Mouse (Mus musculus) C2C12 (cell line): ENCODE measurements around the gene Fbxo22. TPM values are rescaled to one million over a fixed set of nuclear protein-coding genes. Genes with fewer than 3 reads are reported as not detected.
A peak's percentile ranks its signal among the peaks of the same experiment; 100 is the strongest.

Experiments used
- H3K27me3 ChIP-seq: one replicate; pipeline ENCODE4 v1.6.1; 2011; ENCODE audit not compliant: control insufficient read depth, insufficient read depth, insufficient read length
- H3K36me3 ChIP-seq: one replicate; pipeline ENCODE4 v1.6.1; 2011; ENCODE audit not compliant: control insufficient read depth, insufficient read depth
- H3K4me3 ChIP-seq: one replicate; pipeline ENCODE4 v1.5.1; 2011; ENCODE audit warnings: mild to moderate bottlenecking, control low read depth; ENCODE audit not compliant: poor library complexity, insufficient read depth, severe bottlenecking
- H3K79me2 ChIP-seq: one replicate; pipeline ENCODE4 v1.6.1; 2011; ENCODE audit not compliant: control insufficient read depth, insufficient read depth
- H3K79me3 ChIP-seq: one replicate; pipeline ENCODE4 v1.6.1; 2011; ENCODE audit warnings: low read depth, control low read depth
- H3ac ChIP-seq: one replicate; pipeline ENCODE3; 2011; ENCODE audit warnings: low read depth; ENCODE audit not compliant: control insufficient read depth, insufficient read length
- CEBPB ChIP-seq: IDR thresholded peaks from one replicate; pipeline ENCODE4 v1.6.1; 2011; ENCODE audit warnings: low read depth, mild to moderate bottlenecking, control low read depth, moderate library complexity
- CTCF ChIP-seq: IDR thresholded peaks from one replicate; pipeline ENCODE4 v1.5.1; 2011; ENCODE audit not compliant: control insufficient read depth, insufficient read depth, insufficient read length
- FOSL1 ChIP-seq: IDR thresholded peaks from one replicate; pipeline ENCODE4 v1.8.0; 2011; ENCODE audit warnings: mild to moderate bottlenecking, low read length; ENCODE audit not compliant: poor library complexity, insufficient read depth, severe bottlenecking
- MAX ChIP-seq: IDR thresholded peaks from one replicate; pipeline ENCODE4 v1.6.1; 2011; ENCODE audit warnings: mild to moderate bottlenecking, control low read depth
- MYOD1 ChIP-seq: IDR thresholded peaks from one replicate; pipeline ENCODE4 v1.6.1; 2011; ENCODE audit warnings: low read depth; ENCODE audit not compliant: control insufficient read depth, insufficient read length
- MYOG ChIP-seq: IDR thresholded peaks from one replicate; pipeline ENCODE4 v1.6.1; 2011; ENCODE audit not compliant: control insufficient read depth, insufficient read length; ENCODE audit errors: extremely low read depth
- USF1 ChIP-seq: IDR thresholded peaks from one replicate; pipeline ENCODE4 v1.6.1; 2011; ENCODE audit warnings: low read depth, mild to moderate bottlenecking, control low read depth, moderate library complexity
- polyA plus RNA-seq: library from polyadenylated mRNA; unstranded; fragments of >200 nt; fragmentation: generic; extraction: Trizol; gene quantifications from one replicate; pipeline ENCODE4 v1.2.1, GENCODE M21; 2012; ENCODE audit warnings: missing spikeins

Gene Fbxo22
- polyA plus RNA-seq, 1 experiment: 26.5 TPM

DNA sequence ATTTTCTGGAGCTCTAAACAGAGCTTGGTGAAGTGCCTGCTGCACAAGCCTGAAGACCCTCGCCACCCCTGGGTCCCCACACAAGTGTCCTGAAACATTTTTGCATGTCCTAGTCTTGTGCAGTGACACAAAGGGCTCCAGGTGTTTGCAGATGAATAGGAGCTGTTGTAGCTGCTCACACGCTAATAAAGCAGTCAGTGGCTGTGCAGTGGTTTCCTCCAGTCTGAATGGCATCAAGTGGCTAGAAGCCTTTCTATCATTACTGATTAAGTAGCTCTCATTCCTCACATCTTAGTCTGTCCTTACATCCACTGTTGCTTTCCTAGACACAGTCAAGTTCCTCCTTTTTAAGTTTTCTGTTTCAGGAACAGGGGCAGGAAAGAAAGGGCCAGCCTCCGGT, 6.9 kb downstream of the Fbxo22 start:
- Histone ChIP-seq H3K36me3 (peaks cover 56% of the 10 kb centered on the region), H3ac (no peak overlapping the region), H3K27me3 (no peaks in the 10 kb centered on the region), H3K79me3 (peaks cover 5% of the 10 kb centered on the region), H3K79me2 (peaks cover 15% of the 10 kb centered on the region), H3K4me3 (no peak overlapping the region)
- TF ChIP-seq MYOD1: no peak
- TF ChIP-seq MYOG: no peak
- TF ChIP-seq MAX: no peak
- TF ChIP-seq CEBPB: no peak
- TF ChIP-seq FOSL1: no peak
- no peak for TF ChIP-seq USF1
- no peak for TF ChIP-seq CTCF

DNA sequence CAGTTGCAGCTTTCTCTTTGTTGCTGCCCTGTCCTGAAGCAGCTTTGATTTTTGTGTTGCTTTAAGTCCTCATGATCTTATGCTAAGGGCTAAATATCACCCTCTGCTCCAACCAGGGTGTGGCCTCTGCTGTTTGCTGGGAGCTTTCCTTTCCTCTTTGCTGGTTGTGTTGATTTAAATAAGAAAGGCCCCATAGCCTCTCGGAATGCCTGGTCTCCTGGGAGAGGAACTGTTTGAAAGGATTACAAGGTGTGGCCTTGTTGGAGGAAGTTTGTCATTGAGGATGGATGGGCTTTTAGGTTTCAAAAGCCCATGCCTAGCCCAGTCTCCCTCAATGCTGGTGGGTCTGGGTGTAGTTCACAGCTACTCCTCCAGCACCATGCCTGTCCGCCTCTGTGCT, 7.4 kb downstream of the Fbxo22 start:
- Histone ChIP-seq H3K36me3 (peaks cover 56% of the 10 kb centered on the region), H3K4me3 (no peak overlapping the region), H3ac (no peak overlapping the region), H3K27me3 (no peaks in the 10 kb centered on the region), H3K79me2 (peaks cover 11% of the 10 kb centered on the region), H3K79me3 (peaks cover 3% of the 10 kb centered on the region)
- TF ChIP-seq FOSL1 (no peak), MYOD1 (no peak), CTCF (no peak), CEBPB (no peak), USF1 (no peak), MAX (no peak), MYOG (no peak)

DNA sequence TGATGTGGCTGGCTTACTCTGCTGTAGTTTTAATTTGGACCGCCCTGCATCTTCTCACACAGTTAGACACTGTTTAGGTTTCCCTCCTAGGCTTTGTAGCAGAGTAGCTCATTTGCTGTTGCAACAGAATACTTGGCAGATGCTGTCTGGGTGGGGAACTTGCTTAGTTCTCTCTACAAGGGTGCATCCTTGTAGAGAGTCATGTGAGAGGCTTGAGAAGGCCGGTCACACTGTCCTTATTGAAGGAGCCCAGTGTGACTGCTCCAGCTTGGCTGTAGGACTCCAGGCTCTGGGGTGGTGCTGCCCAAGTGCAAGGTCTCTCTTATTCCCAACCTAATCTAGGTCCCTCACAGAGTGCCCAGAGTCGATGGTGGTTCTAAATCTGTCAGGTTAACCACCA, 8.7 kb downstream of the Fbxo22 start:
- Histone ChIP-seq H3K36me3 (peaks cover 68% of the 10 kb centered on the region), H3K79me3 (no peaks in the 10 kb centered on the region), H3K79me2 (no peaks in the 10 kb centered on the region), H3K27me3 (no peaks in the 10 kb centered on the region), H3ac (no peak overlapping the region), H3K4me3 (no peak overlapping the region)
- no peak for TF ChIP-seq MYOD1
- no peak for TF ChIP-seq CTCF
- TF ChIP-seq FOSL1: no peak
- TF ChIP-seq CEBPB: no peak

DNA sequence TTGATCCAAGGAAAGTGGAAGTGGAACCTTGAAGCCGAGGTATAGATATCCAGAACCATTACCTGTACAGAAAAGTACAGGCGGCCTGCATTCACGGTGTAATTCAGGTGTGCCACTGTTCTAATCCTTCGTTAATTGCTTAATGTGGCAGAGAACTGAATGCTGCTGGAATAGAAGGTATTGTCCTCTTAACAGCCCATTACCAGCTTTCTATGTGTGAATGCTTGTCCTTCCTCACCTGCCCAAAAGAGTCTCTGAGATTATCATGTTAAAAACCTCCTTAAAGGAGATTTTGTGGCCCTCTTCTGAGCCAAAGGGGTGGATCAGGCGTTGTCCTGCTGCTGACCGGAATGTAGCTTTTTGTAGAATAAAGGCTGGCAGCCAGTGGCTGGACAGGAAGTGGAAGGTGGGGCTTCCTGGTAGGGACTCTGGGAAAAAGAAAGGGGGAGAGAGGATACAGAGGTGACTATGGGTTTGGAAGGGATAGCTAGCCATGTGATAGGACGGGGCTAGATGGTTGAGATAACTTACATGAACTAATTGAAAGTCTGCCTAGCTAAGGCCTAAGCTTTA, 16.5 kb downstream of the Fbxo22 start:
- H3K79me3 ChIP-seq: no peaks in the 10 kb centered on the region
- no peak overlapping the region for H3ac ChIP-seq
- no peak overlapping the region for H3K4me3 ChIP-seq
- TF ChIP-seq CEBPB (no peak), MYOD1 (no peak), CTCF (no peak), MYOG (no peak), FOSL1 (no peak), USF1 (no peak), MAX (no peak)
- H3K36me3 ChIP-seq: peaks cover 37% of the 10 kb centered on the region
- H3K79me2 ChIP-seq: no peaks in the 10 kb centered on the region
- no peaks in the 10 kb centered on the region for H3K27me3 ChIP-seq

DNA sequence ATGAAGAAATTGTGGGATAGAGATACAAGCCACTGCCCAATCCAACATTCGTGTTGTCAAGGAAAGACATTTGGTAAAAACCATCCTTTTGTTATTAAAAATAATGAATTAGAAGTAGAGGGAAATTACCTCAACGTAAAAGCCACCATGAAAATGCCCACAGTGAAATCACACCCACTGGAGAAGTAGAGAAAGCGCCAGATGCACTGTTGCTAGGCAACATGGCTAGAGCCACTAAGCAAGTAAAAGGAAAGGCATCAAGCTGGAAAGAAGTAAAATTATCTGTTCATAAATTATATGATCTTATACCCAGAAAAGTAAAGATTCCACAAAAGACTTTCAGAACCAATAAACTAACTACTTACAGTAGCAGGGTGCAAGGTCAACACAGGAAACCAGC, 17.5 kb downstream of the Fbxo22 start:
- Histone ChIP-seq H3K27me3 (no peaks in the 10 kb centered on the region), H3K36me3 (peaks cover 36% of the 10 kb centered on the region), H3K79me2 (no peaks in the 10 kb centered on the region), H3K79me3 (no peaks in the 10 kb centered on the region), H3ac (no peak overlapping the region), H3K4me3 (no peak overlapping the region)
- TF ChIP-seq CTCF (no peak), CEBPB (no peak), MAX (no peak), FOSL1 (no peak), MYOD1 (no peak), USF1 (no peak), MYOG (no peak)

DNA sequence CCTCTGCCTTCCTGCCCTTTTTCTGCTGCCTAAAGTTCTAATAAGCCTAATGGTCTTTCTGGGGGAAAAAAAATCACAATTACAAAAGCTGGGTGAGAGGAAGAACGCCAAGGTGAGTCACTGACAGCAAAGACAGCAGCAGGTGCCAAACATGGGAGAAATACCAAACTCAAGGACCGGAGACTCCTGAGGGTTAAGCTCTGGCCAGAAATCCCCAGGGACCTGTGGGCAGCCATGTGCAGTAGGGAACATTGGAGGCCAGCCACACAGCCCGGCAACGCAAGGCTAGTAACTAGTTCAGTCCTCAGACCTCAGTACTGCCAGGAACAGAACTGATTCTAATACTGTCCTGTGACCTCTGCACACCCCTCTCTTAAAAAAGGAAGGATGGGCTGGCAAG, 19.4 kb downstream of the Fbxo22 start:
- peaks cover 6% of the 10 kb centered on the region for H3K27me3 ChIP-seq
- H3ac ChIP-seq: no peak overlapping the region
- H3K79me2 ChIP-seq: no peaks in the 10 kb centered on the region
- peaks cover 19% of the 10 kb centered on the region for H3K36me3 ChIP-seq
- TF ChIP-seq MAX (peak; percentile 72), USF1 (no peak), MYOG (no peak), MYOD1 (peak; percentile 70)
- H3K79me3 ChIP-seq: no peaks in the 10 kb centered on the region
- no peak overlapping the region for H3K4me3 ChIP-seq
